Mouse (Mus musculus): ENCODE results near the gene Tstd2. TPM values are rescaled to one million over a fixed set of nuclear protein-coding genes. Genes with fewer than 3 reads are reported as not detected.

Tstd2 gene
- total RNA-seq, 2 experiments from 2014 or later = 14.5 to 18.5 TPM

DNA sequence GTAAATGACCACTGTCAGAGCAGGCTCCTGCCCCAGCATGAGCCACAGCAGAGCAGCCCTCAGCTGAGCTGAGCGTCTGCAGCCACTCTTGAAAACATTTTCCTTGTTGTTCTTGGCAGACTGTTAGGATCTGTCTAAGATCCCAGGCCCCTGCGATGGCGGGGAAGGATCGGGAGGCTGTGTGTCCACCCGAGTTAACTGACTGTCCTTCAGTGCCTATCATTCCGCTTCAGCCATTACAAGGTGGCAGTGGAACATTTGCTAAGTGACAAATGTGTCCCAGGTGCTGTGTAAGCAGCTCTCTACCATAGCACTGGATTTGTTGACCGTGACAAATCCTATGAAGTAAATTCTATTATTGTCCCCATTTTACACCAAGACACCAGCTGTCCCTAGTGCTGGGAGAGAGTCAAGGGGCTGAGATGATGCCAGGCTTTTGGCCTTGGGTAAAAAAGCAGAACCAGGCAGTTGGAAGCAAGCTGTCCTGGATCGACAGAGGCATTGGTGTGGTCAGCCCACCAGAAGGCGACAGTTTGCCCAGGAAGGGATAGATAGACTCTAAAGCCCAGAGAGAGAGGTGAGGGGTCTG, 53.2 kb downstream of the Tstd2 start:
- DNase-seq (ENCODE audit: low spot score in 2 of 2) = no peak

DNA sequence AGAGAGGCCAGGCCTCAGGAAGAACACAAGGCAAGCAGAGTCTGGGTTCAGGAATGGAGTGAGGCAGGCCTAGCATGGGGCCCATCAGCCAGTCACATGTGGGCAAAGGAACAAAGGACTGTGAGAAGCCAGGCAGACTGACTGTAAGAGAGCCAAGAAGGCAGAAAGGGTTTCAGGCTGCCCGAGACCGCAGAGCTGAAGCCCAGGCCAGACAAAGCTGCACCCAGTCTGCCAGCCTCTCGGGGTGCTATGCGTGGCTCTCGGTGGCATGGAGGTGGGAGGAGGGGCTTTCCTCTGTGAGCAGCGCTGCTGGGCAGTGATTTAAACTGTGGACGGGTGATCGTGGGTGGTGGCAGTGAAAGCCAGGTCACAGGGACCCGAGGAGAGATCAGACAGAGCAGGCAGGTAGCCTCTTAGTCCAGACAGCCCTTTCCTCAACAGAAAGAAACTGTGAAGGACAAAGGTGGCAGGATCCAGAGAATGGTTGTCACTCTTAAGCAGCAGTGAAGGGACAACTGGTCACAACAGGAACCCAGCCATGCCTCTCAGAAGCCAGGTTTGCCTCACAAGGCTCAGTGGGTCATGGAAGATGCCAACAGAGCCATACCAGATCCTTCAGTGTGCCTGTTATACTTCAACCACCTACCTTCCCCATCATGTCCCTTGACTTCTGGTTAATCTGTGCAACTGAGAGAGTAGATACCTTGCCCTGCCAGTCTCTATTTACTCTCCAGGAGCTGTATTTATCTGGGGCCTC, 53.9 kb downstream of the Tstd2 start:
- no peak for DNase-seq (ENCODE audit: low spot score in 2 of 2)

DNA sequence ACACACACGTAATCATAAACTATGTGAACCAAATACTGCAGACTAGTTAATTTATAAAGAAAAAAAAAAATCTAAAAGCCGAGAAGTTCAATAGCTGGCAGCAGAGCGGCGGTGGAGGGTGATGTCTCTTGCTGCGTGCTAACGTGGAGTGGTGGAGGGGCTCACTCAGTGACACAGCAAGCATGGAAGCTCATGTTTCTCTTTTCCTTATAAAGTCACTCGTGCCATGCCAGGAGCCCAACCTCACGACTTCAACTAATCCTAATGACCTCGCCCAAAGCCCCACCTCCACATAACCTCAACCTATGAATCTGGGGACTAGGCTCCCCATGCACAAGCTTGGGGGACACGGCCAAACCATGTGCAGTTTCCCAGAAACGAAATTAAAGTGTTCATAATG, 55.9 kb downstream of the Tstd2 start:
- no peak for DNase-seq (ENCODE audit: low spot score in 2 of 2)

DNA sequence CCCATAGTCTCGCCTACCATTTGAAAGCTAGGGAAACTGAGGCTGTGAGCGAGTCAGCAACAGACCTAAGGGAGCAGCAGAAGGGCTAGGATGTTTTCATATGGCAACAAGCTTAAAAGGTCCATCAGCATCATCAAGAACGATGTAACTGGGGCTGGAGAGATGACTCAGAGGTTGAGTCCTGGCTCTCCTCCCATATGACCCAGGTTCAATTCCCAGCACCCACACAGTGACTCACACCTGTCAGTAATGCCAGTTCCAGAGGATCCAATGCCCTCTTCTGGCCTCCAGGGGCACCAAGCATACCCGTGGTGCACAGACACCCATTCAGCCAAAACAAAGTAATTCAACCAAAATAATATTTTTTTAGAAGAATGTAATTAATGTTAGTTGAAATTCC, 58.2 kb downstream of the Tstd2 start:
- no peak for DNase-seq (ENCODE audit: low spot score in 2 of 2)

DNA sequence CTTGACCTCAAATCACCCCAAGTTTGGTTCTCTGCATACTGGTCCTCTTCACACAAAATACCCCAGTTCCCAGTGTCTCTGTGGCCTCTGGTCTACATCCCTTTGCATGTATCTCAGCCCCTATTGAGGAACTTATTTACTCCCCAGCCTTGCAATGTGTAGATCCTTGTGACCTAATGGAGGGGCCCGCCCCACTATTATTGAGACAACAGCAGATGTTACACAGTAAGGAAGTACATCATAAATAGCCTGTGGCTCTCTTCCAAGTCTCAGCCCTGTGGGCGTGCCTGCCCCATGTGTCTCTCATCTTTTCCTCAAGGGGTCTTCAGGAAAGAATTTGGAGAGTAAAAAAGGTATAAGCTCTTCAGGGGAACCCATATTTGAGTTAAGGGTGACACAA, 61.6 kb downstream of the Tstd2 start:
- DNase-seq (ENCODE audit: low spot score in 2 of 2) = no peak

DNA sequence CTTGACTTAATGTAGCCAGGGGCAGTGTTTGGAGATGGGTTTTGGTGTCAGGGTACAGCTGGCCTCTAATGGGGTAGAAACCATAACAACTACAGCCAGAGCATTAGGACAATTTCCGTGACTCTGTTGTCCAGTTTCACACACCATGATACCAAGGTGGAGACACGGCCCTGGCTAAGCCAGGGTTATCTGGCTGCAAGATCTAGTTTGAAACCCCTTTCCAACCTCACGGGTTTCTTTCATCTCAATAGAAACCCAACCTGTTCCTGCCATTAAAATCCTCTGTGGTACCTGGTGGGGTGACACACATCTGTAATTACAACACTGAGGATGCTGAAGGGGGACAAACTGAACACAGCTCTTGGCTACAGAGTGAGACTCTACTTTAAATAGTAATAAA, 62.8 kb downstream of the Tstd2 start:
- no peak for DNase-seq (ENCODE audit: low spot score in 2 of 2)

DNA sequence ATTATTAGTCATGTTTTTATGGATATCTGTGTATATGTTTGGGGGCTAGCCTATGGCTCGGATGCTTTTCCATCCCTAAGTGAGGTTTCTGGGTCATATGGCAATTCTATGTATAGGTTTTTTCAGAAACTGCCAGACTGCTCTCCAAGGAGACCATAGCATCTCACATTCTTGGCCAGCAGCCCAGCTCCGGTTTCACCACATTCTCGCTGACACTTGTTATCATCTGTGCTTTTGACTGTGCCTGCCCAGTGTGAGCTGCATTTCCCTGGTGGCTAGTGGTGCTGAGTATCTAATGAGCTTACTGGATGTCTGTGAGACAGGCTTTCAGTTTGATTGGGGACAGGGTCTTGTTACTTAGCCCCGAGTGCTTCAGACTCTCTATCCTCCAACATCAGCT, 64.8 kb downstream of the Tstd2 start:
- peak; percentile 62 to 69 for DNase-seq (ENCODE audit: low spot score in 2 of 2)

DNA sequence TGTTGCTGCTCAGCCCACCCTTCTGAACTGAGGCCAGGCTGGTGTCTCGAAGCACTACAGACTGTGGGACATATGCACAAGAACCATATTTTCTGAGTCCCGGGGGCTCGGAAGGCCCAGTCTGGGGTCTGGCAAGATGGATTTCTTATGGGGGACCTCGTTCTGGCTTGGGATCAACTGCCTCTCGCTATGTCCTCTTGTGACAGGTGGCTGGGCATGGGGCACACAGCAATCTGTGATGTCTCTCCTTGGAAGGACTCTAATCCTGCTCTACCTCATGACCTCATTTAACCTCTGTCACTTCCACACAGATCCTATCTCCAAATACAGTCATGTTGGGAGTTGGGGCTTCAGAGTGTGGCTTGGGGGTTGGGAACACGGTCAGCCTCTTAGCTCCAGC, 65.9 kb downstream of the Tstd2 start:
- no peak for DNase-seq (ENCODE audit: low spot score in 2 of 2)

DNA sequence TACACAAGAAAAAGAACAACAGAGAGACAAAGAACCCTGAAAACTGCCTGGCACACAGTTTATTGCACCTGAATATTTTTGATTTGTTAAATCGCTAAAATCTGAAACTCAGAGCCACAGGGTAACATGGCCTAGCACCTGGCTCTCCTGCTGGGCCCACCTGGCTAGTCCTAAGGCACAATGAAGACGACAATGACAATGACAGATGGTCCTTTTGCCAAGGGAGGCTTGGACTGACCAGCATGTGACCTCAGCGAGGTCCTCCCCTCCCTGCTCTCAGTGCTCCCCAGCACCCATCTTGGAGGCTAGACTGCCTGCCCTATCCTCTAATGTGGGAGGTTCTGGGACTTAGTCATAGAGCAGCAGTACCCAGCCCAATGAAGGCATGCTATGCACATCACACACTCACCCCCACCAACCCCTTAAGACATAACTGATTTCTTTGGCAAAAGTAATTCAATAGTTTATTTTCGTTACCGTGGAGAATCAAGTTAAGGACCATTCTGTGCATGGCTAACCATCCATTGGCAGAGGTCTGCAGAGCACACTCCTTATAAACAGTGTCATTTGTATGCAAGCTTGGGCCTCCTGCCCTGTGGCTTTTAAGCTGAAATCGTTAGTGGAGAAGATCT, 68.5 kb downstream of the Tstd2 start:
- DNase-seq (ENCODE audit: low spot score in 2 of 2) = no peak

DNA sequence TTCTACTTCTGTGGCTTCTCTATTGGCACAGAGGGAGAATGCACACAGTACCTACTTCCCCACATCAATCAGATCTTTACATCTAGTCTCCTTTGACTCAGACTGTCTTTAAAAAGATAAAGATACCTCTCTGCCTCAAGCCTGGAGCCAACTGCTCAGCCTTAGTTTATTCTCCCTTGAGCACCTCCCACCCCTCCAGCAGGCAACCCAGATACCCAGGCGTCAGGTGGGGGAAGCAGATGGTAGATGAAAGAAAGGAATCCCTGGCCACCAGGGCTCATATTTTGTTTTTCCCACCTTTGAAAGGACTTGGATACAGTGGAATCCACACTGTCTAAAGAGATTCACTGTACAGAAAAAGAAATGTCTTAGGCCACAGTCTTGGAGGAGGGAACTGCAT, 69.9 kb downstream of the Tstd2 start:
- peak; percentile 41 to 65 for DNase-seq (ENCODE audit: low spot score in 2 of 2)

DNA sequence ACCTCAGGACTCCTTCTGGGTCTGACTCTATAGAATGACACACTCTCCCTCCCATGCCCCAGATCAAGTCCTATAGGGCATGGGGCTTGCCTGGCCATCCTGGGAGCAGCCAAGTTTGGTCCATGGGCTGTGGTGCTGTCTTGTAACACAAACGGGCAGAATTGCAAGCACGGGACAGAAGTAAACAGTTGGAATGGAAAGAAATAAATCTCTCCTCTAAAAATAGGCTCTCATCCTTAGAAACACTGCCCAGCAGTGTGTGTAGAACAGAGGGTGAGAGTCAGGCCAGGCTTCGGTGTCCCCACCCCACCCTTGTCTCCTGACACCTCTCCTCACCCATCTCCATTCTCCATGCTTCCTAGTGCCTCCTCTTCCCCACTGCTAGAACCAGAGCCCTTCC, 70.4 kb downstream of the Tstd2 start:
- no peak for DNase-seq (ENCODE audit: low spot score in 2 of 2)

DNA sequence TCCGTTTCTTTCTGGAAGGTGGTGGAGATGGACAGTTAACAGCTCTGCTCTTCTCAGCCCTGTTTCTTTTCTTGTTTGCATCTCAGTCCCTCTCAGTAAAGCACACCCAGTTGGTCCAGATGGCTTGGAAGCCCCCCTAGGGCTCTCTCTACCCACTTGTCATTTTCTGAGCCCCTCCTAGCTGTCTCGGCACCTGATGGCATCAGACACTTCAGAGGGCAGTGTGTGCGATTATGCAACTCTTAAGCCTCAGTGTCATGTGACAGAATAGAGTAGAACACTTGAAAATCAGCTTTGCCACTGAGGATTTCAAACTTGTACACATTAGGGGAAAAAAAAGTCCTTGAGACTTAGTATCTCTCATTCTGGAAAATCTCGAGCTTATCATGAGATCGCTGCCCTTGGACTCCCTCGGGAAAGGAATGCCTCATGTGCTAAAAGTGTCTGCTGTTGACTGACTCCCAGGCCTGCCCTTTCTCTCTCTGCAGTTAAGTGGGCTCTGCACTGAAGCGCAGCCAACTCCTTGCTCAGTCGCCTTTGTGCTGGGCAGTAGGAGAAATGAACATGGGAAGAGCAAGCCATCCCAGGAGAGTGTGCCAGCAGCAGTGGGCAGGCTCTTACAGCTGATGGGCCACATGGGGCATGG, 72.7 kb downstream of the Tstd2 start:
- no peak for DNase-seq (ENCODE audit: low spot score in 2 of 2)

DNA sequence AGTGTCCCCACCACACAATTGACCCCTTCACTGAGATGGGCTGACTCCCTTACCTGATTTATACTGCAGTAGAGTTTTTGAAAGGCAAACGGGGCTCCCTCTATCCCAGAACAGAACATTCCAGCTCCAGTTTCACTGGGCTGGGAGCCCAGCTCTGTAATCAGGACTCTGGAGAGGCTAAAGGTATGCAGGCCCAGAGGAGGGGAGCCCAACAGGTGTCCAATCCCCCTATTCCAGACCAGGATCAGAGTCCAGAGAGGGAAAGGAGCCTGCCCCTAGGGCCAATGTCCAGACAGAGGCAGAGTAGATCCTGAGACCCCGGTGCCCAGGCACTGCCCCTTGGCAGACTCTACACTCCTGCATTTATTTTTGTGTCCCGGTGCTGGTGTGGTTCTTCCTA, 73.5 kb downstream of the Tstd2 start:
- DNase-seq (ENCODE audit: low spot score in 2 of 2) = no peak

Other genes starting within 250 kb of the Tstd2 start
- under 1 TPM in 1 of 2 experiments, not detected in 1; 0.07 TPM for gene Ccdc180, start 248.4 kb downstream of the Tstd2 start, total RNA-seq (2021)
- 10 to 100 TPM; 33.6 to 34.1 TPM for gene Tdrd7, start 173.4 kb downstream of the Tstd2 start, total RNA-seq (2021)
- gene Tmod1, start 99.8 kb downstream of the Tstd2 start, total RNA-seq (2021) = 10 to 100 TPM; 45.8 to 48.9 TPM
- gene Ncbp1, start 81 bp downstream of the Tstd2 start, total RNA-seq (2021) = 10 to 100 TPM; 43.2 to 50.0 TPM
- 10 to 100 TPM; 10.2 to 11.2 TPM for gene Xpa, start 57.6 kb upstream of the Tstd2 start, total RNA-seq (2021)
- gene Foxe1, start 204.9 kb upstream of the Tstd2 start, total RNA-seq (2021) = not detected